Mouse (Mus musculus): ENCODE measurements at regions not wholly inside any gene's neighbourhood (a gene's known extent, or its start where the extent isn't known, plus 50 kb on each side); places are given as distances from the start of the nearest gene placed in this dataset.

GRCm38 (mm10) chr2:50377609-50378413 lies 81.2 kb upstream of the Mmadhc start:
- no peak for DNase-seq

- no peak for DNase-seq
Measured at GRCm38 (mm10) chr2:50373626-50374025, 77.0 kb upstream of the Mmadhc start.

- DNase-seq, result no peak
Measured at GRCm38 (mm10) chr2:50373006-50373405, 76.4 kb upstream of the Mmadhc start.

- no peak for DNase-seq
Measured at GRCm38 (mm10) chr2:50368831-50369230, 72.2 kb upstream of the Mmadhc start.

GRCm38 (mm10) chr2:50368351-50368750 lies 71.8 kb upstream of the Mmadhc start:
- no peak for DNase-seq

- no peak for DNase-seq
Measured at GRCm38 (mm10) chr2:50365221-50365620, 68.6 kb upstream of the Mmadhc start.

GRCm38 (mm10) chr2:50356089-50356488 lies 59.5 kb upstream of the Mmadhc start:
- no peak for DNase-seq

GRCm38 (mm10) chr2:50347486-50348265 lies 51.1 kb upstream of the Mmadhc start:
- no peak for DNase-seq

Data from liver (tissue).